Mouse (Mus musculus): ENCODE results near the gene Shank2. TPM values are rescaled to one million over a fixed set of nuclear protein-coding genes. Genes with fewer than 3 reads are reported as not detected.

The Shank2 gene
- polyA plus RNA-seq, 1 experiment from 2014 or later: 0.63 TPM

DNA sequence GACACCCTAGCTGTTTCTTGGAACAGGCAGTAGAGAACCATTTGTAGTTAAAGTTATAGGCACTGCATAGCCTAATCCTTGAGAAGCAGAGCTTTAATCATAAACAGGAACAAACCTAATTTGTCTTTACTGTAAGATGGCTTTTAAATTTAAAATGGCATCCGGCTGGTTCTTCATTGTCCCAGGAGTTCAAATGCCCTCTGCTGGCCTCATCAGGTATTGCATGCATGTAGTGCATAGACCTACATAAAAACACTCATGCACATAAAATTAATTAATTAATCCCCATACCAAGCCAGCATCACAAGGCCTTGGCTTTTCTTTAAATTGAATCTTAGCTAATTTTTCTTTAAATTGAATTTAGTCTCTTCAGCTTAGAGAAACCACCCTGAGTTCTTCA, 76.9 kb downstream of the Shank2 start:
- Histone ChIP-seq H3K9me3 (replicated peaks; ENCODE audit: control insufficient read depth, low read length) (no peaks in the 10 kb centered on the region; the same call in 1 of the 2 replicates), H3K36me3 (ENCODE audit: control insufficient read depth, insufficient read depth) (no peaks in the 10 kb centered on the region), H3K27ac (ENCODE audit: low read length) (no peak overlapping the region), H3K27me3 (ENCODE audit: control insufficient read depth, insufficient read depth, low read depth, low read length) (no peaks in the 10 kb centered on the region), H3K9ac (ENCODE audit: low read depth, low read length) (no peak overlapping the region), H3K4me3 (ENCODE audit: low read depth, low read length) (no peak overlapping the region), H3K4me2 (ENCODE audit: low read depth, low read length) (no peak overlapping the region), H3K4me1 (ENCODE audit: control insufficient read depth, low read depth, low read length) (no peaks in the 10 kb centered on the region)
- 57% methylated on average over 1 of the region's 1 CpGs for WGBS (ENCODE audit: insufficient replicate concordance)
- no peak for ATAC-seq (ENCODE audit: low read depth)

DNA sequence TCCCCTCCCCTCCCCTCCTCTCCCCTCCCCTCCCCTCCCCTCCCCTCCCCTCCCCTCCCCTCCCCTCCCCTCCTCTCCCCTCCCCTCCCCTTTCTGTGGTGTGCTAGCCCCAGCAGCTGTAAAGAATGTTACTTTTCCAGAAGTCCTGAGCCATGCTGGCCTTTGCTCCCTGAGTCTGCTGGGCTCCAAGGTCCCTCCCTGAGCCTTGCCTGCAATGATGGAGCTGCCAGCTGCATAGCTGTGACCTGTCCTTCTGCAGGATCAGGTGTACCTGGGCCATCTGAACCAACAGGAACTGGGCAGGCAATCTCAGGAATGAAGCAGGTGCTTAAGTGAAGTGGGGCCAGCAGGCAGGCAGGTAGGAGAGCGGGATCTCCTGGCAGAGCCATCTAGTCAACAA, 78.1 kb downstream of the Shank2 start:
- Histone ChIP-seq H3K4me1 (ENCODE audit: control insufficient read depth, low read depth, low read length) (no peaks in the 10 kb centered on the region), H3K27ac (ENCODE audit: low read length) (no peak overlapping the region), H3K27me3 (ENCODE audit: control insufficient read depth, insufficient read depth, low read depth, low read length) (no peaks in the 10 kb centered on the region), H3K36me3 (ENCODE audit: control insufficient read depth, insufficient read depth) (no peaks in the 10 kb centered on the region), H3K9ac (ENCODE audit: low read depth, low read length) (no peak overlapping the region), H3K9me3 (replicated peaks; ENCODE audit: control insufficient read depth, low read length) (no peaks in the 10 kb centered on the region; the same call in 1 of the 2 replicates), H3K4me3 (ENCODE audit: low read depth, low read length) (no peak overlapping the region), H3K4me2 (ENCODE audit: low read depth, low read length) (no peak overlapping the region)
- no peak for ATAC-seq (ENCODE audit: low read depth)
- WGBS (ENCODE audit: insufficient replicate concordance): 63% methylated on average over 1 of the region's 1 CpGs

DNA sequence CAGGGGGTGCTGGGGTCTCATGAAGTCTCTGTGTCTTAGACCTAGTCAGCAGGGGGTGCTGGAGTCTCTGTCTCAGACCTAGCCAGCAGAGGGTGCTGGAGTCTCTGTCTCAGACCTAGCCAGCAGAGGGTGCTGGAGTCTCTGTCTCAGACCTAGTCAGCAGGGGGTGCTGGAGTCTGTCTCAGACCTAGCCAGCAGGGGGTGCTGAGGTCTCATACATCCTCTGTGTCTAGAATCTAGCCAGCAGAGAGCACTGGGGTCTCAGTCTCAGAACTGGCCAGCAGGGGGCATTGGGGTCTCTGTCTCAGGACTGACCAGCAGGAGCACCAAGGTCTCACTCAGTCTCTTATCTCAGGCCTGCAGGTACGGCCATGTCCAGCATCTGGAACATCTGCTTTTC, 79.7 kb downstream of the Shank2 start:
- Histone ChIP-seq H3K9ac (ENCODE audit: low read depth, low read length) (no peak overlapping the region), H3K4me3 (ENCODE audit: low read depth, low read length) (no peak overlapping the region), H3K9me3 (replicated peaks; ENCODE audit: control insufficient read depth, low read length) (no peaks in the 10 kb centered on the region; the same call in 1 of the 2 replicates), H3K4me1 (ENCODE audit: control insufficient read depth, low read depth, low read length) (no peaks in the 10 kb centered on the region), H3K27ac (ENCODE audit: low read length) (no peak overlapping the region), H3K36me3 (ENCODE audit: control insufficient read depth, insufficient read depth) (no peaks in the 10 kb centered on the region), H3K27me3 (ENCODE audit: control insufficient read depth, insufficient read depth, low read depth, low read length) (no peaks in the 10 kb centered on the region), H3K4me2 (ENCODE audit: low read depth, low read length) (no peak overlapping the region)
- WGBS (ENCODE audit: insufficient replicate concordance): 73% methylated on average over 1 of the region's 1 CpGs
- no peak for ATAC-seq (ENCODE audit: low read depth)

DNA sequence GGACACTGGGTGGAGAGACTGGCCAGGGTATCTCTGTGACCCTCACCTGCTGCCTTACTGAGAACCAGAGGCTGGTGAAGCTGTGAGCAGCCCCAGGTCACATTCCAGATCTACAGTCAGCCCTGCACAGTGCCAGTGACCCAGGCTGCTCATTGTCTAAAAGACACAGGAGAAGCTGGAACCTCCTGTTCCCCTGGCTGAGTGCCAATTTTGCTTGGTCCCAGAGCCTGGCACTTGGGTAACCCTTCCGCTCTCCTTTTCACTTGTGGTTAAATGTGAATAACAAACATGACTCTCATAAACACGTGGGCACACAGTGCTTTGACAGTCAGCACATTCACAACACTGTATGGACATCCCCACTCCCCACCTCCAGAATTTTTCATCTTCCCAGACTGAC, 80.2 kb downstream of the Shank2 start:
- Histone ChIP-seq H3K9ac (ENCODE audit: low read depth, low read length) (no peak overlapping the region), H3K27me3 (ENCODE audit: control insufficient read depth, insufficient read depth, low read depth, low read length) (no peaks in the 10 kb centered on the region), H3K4me2 (ENCODE audit: low read depth, low read length) (no peak overlapping the region), H3K9me3 (replicated peaks; ENCODE audit: control insufficient read depth, low read length) (no peaks in the 10 kb centered on the region), H3K4me3 (ENCODE audit: low read depth, low read length) (no peak overlapping the region), H3K4me1 (ENCODE audit: control insufficient read depth, low read depth, low read length) (no peaks in the 10 kb centered on the region), H3K36me3 (ENCODE audit: control insufficient read depth, insufficient read depth) (no peaks in the 10 kb centered on the region), H3K27ac (ENCODE audit: low read length) (no peak overlapping the region)
- 42% methylated on average over 2 of the region's 2 CpGs for WGBS (ENCODE audit: insufficient replicate concordance)
- no peak for ATAC-seq (ENCODE audit: low read depth)

DNA sequence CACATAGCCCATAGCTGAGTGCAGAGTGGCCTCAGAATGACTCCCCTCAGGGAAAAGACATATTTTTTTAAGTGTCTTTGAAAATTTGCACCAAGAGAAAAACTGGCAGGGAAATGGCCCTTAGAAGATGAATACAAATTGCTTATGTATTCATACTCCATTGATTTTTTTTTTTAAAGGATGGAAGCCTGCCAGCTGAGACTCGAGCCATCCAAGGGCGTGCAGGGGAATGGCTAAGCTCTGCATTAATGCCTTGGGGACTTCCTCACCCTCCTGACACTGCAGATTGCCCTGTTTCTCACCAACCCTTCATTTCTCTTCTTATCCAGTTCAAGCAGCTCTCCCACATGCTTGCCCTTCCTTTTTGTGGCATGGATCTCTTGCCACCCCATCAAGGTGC, 85.5 kb downstream of the Shank2 start:
- Histone ChIP-seq H3K36me3 (ENCODE audit: control insufficient read depth, insufficient read depth) (no peaks in the 10 kb centered on the region), H3K9ac (ENCODE audit: low read depth, low read length) (no peak overlapping the region), H3K4me3 (ENCODE audit: low read depth, low read length) (no peak overlapping the region), H3K9me3 (replicated peaks; ENCODE audit: control insufficient read depth, low read length) (no peaks in the 10 kb centered on the region), H3K4me2 (ENCODE audit: low read depth, low read length) (no peak overlapping the region), H3K27ac (ENCODE audit: low read length) (no peak overlapping the region), H3K4me1 (ENCODE audit: control insufficient read depth, low read depth, low read length) (no peaks in the 10 kb centered on the region), H3K27me3 (ENCODE audit: control insufficient read depth, insufficient read depth, low read depth, low read length) (no peaks in the 10 kb centered on the region)
- WGBS (ENCODE audit: insufficient replicate concordance): 48% methylated on average over 2 of the region's 2 CpGs
- ATAC-seq (ENCODE audit: low read depth): no peak

DNA sequence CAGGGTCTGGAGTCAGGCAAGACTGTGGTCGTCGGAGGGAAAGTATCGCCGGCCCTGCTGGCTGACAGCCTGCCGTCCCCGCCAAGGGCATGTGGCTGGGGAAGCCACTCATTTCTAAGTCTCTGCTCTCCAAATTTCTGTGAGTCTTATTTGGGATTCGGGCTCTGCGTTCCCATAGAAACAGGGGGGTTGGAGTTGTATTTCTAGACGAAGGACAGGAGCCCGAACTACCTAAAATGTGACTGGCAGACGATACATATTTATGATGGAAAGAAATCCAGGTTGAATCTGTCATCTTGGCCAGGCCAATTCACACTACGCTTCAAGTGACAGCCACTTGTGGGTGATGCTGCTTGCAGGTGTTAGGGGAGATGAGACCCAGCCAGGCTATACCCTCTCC, 92.4 kb downstream of the Shank2 start:
- Histone ChIP-seq H3K27ac (ENCODE audit: low read length) (no peak overlapping the region), H3K9ac (ENCODE audit: low read depth, low read length) (no peak overlapping the region), H3K27me3 (ENCODE audit: control insufficient read depth, insufficient read depth, low read depth, low read length) (no peaks in the 10 kb centered on the region), H3K36me3 (ENCODE audit: control insufficient read depth, insufficient read depth) (no peaks in the 10 kb centered on the region), H3K9me3 (replicated peaks; ENCODE audit: control insufficient read depth, low read length) (no peaks in the 10 kb centered on the region), H3K4me2 (ENCODE audit: low read depth, low read length) (no peak overlapping the region), H3K4me1 (ENCODE audit: control insufficient read depth, low read depth, low read length) (no peaks in the 10 kb centered on the region), H3K4me3 (ENCODE audit: low read depth, low read length) (no peak overlapping the region)
- WGBS (ENCODE audit: insufficient replicate concordance): 75% methylated on average over 12 of the region's 12 CpGs
- ATAC-seq (ENCODE audit: low read depth): no peak

DNA sequence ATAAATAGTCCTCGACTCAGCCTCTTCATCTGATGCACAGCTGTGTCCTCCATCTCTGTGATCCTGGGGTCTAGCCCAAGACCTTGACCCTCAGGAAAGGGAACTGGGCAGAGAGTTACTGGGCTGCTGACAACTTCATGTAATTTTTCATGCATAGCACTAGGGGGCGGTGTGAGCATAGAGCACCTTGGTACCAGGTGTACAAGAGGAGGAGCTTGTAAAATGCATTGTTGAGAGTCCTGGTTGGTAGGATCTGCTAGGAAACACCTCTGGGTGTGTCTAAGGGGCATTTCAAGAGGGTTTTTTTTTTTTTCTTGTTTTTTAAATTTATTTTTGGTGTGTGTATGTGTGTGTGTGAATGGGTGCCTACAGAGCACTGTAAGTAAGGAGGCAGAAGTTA, 95.6 kb downstream of the Shank2 start:
- Histone ChIP-seq H3K4me2 (ENCODE audit: low read depth, low read length) (no peak overlapping the region), H3K36me3 (ENCODE audit: control insufficient read depth, insufficient read depth) (no peaks in the 10 kb centered on the region), H3K9me3 (replicated peaks; ENCODE audit: control insufficient read depth, low read length) (no peaks in the 10 kb centered on the region), H3K4me3 (ENCODE audit: low read depth, low read length) (no peak overlapping the region), H3K9ac (ENCODE audit: low read depth, low read length) (no peak overlapping the region), H3K27me3 (ENCODE audit: control insufficient read depth, insufficient read depth, low read depth, low read length) (no peaks in the 10 kb centered on the region), H3K27ac (ENCODE audit: low read length) (no peak overlapping the region), H3K4me1 (ENCODE audit: control insufficient read depth, low read depth, low read length) (no peaks in the 10 kb centered on the region)
- no peak for ATAC-seq (ENCODE audit: low read depth)
- WGBS (ENCODE audit: insufficient replicate concordance): 10% methylated on average over 2 of the region's 2 CpGs

DNA sequence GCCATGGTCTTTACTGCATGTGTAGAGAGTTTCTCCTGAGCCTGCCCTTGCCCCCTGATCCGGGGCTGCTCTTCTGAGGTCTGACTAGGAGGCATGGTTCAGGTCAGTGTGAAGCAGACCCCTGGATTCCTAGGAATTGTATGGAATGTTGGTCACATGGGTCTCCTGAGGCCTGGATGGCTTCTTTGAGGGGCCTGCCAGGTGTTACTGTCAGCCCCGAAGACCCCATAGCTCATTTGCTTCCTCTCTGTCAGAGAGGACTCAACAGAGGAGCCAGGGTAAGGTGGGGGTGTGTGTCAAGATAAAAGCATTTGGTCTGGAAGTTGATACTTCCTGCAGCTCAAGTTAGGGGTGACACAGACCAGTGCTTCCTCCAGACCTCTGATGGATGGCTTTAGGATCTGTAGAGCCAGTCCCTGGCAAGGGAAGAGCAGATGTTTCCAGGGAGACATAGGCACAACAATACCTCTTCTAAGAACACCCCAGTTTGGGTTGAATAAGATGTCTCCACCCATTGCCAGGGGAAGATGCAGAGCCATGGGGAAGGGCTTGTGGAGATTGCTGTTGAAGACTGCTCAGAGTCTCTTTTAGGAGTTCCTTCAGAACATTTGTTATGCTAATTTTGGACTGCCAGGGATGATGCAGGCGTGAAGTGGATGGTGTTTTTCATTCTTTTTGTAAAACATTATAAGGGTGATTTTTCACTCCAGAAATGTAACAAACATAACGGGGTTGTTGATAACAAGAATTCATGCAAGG, 100.7 kb downstream of the Shank2 start:
- 43% methylated on average over 4 of the region's 4 CpGs for WGBS (ENCODE audit: insufficient replicate concordance)
- Histone ChIP-seq H3K27me3 (ENCODE audit: control insufficient read depth, insufficient read depth, low read depth, low read length) (no peaks in the 10 kb centered on the region), H3K4me3 (ENCODE audit: low read depth, low read length) (no peak overlapping the region), H3K9me3 (replicated peaks; ENCODE audit: control insufficient read depth, low read length) (no peaks in the 10 kb centered on the region), H3K4me1 (ENCODE audit: control insufficient read depth, low read depth, low read length) (no peaks in the 10 kb centered on the region), H3K9ac (ENCODE audit: low read depth, low read length) (no peak overlapping the region), H3K36me3 (ENCODE audit: control insufficient read depth, insufficient read depth) (no peaks in the 10 kb centered on the region), H3K27ac (ENCODE audit: low read length) (no peak overlapping the region), H3K4me2 (ENCODE audit: low read depth, low read length) (no peak overlapping the region)
- no peak for ATAC-seq (ENCODE audit: low read depth)

DNA sequence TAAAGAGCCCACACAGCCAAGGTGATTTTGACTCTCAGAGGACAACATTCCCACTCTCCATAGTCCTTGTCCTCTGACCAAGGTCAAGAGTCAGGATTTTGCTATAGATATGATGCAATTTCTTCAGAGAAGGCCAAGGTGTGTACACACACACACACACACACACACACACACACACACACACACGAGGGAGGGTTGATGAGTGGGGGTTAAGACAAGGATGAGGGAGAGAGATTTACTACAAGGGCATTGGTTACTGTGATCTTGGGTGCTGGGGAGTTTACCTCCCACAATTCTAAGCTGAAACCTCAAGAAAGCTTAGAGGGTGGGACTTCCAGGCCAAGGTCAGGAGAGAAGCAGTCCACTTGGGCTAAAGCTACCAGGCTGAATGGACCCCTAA, 104.2 kb downstream of the Shank2 start:
- Histone ChIP-seq H3K4me3 (ENCODE audit: low read depth, low read length) (no peak overlapping the region), H3K27ac (ENCODE audit: low read length) (no peak overlapping the region), H3K27me3 (ENCODE audit: control insufficient read depth, insufficient read depth, low read depth, low read length) (no peaks in the 10 kb centered on the region), H3K36me3 (ENCODE audit: control insufficient read depth, insufficient read depth) (no peaks in the 10 kb centered on the region), H3K9ac (ENCODE audit: low read depth, low read length) (no peak overlapping the region), H3K4me1 (ENCODE audit: control insufficient read depth, low read depth, low read length) (no peaks in the 10 kb centered on the region), H3K9me3 (replicated peaks; ENCODE audit: control insufficient read depth, low read length) (no peaks in the 10 kb centered on the region), H3K4me2 (ENCODE audit: low read depth, low read length) (no peak overlapping the region)
- 45% methylated on average over 1 of the region's 1 CpGs for WGBS (ENCODE audit: insufficient replicate concordance)
- no peak for ATAC-seq (ENCODE audit: low read depth)

All from liver, embryonic 16.5 days (tissue).